Mouse (Mus musculus): ENCODE measurements around the gene Gcm1.
A peak's percentile ranks its signal among the peaks of the same experiment; 100 is the strongest.

Gene Gcm1

DNA sequence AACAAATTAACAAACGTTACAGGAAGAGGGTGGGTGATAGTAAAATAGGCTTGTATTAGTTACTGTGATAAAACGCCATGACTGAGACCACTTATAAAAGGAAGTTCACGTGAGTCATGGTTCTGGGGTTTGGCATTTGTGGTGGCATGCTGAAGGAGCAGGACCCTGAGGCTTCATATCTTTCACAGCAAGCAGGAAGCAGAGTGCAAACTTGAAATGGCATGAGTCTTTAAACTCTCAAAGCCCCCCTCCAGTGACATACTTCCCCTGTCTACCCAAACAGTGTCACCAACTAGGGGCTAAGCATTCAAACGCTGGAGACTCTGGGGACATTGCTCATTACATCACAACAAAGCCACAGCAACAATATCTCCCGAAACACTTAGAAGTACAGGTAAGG lies 49.2 kb downstream of the Gcm1 start:
- no peak for DNase-seq (ENCODE audit: low spot score in 2 of 2)

DNA sequence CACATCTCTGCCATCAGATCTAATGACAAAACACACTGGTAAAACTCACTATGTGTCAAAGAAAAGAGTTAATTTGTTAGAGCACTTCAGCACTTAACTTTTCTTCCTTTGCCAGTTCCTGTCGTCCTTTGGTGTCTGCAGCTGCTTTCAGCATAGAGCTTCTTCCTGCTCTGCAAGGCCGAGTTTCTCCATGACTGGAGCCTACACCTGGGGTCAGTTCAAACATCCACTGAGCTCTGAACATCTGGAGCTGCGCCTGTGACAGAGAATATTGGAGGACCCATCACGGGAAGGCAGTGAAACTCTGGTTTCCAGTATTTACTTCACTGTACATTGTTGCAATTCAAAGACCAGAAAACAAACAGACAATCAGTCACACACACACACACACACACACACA lies 49.7 kb downstream of the Gcm1 start:
- DNase-seq (ENCODE audit: low spot score in 2 of 2) = no peak

DNA sequence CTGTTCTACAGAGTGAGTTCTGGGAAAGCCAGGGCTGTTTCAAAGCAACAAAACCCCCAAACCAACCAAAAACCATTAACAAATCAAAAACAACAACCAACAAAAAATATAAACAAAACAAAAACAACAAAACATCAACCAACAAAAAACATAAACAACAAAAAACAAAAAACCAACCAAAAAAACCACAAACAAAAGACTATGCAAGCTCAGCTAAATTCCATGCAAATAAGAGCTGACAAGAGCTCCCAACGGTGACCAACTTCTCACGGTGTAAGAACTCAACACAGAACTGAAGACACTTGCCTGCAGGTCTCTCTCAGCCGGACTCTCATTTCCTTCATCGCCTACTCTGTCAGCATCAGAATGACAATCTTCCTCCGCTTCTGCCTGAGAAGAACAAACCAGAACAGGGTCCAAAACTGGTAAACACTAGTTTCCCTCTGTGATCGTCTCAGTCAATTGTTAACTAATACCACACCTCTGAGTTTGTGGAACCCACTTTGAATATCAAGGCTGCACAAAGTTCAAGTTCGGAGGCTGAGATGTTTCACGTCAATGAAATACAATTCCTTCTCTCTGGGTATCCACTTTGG lies 52.3 kb downstream of the Gcm1 start:
- DNase-seq (ENCODE audit: low spot score in 2 of 2) = no peak

DNA sequence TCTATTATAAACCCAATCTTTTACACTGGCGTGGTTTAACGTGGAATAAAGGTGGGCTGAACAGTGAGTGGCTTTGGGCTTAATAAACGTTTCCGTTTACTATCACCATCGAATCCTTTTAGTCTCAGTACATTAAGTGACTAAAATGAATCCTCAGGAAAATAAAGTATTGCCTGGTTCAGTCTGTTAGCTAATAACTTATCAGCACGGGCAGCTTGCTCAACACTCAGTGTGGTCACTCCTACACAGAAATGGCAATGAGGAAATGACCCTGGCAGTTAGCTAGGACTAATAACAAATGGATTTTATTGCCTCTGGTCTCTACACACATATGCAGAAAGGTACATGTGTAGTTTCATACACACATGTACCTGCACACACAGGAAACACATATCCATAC lies 53.2 kb downstream of the Gcm1 start:
- no peak for DNase-seq (ENCODE audit: low spot score in 2 of 2)

- DNase-seq (ENCODE audit: low spot score in 2 of 2) = no peak
These were observed 53.8 kb downstream of the Gcm1 start for GRCm38 (mm10) chr9:78105501-78105932.

- DNase-seq (ENCODE audit: low spot score in 2 of 2) = no peak
These were observed 55.1 kb downstream of the Gcm1 start for GRCm38 (mm10) chr9:78106821-78107220.

DNA sequence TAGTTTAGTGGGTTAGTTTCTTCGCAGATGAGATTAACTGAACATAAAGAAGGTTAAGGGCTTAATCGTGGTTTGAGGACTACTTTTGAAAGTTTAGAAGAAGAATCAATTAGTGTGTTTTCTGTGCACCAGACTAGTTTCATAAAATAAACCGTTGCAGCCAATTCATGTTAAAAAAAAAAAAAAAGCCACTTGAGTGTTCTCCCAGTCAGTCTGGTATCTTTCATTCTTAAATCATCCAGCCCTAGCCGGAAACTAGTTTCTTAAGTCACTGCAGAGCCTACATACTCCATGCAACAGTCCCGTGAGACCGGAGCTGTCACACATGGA lies 55.8 kb downstream of the Gcm1 start:
- DNase-seq (ENCODE audit: low spot score in 2 of 2) = no peak

DNA sequence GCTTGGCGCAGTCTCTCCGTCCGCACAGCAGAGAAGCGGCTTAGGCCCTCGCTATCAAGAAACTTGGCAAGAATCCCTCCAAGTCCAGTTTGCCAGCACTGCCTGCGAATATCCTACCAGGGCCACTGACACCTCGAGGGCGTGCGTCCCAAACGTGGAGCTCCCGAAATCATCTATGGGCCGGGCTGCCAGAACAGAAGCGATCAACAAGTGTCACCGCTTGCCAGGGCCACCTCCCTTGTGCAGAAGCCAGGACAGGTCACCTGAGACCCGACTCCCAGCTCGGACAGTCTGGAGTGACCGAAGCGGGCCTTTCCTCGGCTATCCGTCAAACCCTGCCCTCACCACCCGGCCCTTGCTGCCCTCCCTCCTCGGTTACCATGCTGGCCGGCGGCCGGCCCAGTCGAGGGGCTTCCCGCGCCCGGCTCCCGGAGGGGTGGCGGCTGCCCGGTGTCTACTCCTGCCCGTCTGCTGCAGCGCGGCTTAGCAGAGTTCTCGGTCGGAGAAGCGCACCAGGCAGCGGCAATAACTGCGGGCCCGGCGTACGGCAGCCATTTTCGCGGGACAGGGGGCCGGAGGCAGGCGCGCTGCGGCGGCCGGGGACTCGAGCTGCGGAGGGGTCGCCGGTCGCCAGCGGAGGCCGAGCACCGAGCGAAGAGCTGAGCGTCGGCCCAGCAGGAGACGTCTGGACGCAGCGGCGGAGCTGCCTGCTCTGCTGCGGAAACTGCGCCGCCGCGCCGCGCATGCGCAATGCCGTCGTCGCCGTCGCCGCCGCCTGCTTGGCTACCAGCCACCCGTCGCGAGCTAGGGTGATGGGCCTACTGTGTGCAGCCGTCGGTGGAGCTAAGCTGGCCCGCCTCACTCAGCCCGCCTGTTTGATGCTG lies 56.4 kb downstream of the Gcm1 start:
- DNase-seq (ENCODE audit: low spot score in 2 of 2) = peak; percentile 89

GRCm38 (mm10) chr9:78108796-78109239 lies 57.1 kb downstream of the Gcm1 start, which contains the start of the genes Fbxo9 and Ick:
TSS of gene Fbxo9 (minus strand) at chr9:78109065.
TSS of gene Ick (plus strand) at chr9:78109192.
- DNase-seq (ENCODE audit: low spot score in 2 of 2) = peak; percentile 93 to 97

GRCm38 (mm10) chr9:78109656-78110055 lies 57.9 kb downstream of the Gcm1 start:
- no peak for DNase-seq (ENCODE audit: low spot score in 2 of 2)

- DNase-seq (ENCODE audit: low spot score in 2 of 2) = no peak
These were observed 59.7 kb downstream of the Gcm1 start for GRCm38 (mm10) chr9:78111456-78111855.

DNA sequence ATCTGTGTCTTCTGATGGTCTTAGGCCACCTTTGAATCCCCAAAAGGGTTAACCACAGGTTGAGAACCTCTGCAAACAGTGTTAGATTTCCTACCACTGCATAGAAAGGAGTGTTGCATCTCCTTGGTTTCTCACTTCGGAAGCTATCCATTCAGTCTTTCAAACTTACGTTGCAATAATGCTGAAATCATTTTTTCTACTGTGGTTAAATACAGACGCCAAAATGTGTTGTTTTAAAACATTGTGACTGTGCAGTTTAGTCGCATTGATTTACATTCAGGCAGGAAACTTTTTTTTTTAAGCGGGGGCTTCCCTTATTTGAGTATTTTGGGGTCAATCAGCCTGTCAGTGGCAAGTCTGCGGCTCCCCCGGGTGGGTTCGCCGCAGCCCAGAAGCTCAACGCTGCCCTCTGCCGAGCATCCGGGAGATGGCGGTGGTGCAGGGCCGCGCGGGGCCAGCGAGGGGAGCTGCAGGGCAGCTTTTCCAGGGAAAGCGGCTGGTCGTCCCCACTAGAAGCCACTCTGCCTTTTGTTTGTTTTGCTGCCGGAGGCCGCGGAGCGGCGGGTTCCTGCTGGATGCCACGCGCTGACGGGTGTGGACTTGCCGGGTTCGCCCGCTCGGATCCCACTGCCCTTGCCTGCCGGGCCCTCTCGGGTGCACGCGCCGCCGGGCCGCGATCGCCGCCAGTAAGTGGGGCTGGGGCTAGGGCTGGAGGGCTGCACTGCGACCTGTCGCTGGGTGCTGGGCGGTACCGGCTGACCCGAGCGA lies 61.2 kb downstream of the Gcm1 start:
- DNase-seq (ENCODE audit: low spot score in 2 of 2) = peak; percentile 93 to 95

DNA sequence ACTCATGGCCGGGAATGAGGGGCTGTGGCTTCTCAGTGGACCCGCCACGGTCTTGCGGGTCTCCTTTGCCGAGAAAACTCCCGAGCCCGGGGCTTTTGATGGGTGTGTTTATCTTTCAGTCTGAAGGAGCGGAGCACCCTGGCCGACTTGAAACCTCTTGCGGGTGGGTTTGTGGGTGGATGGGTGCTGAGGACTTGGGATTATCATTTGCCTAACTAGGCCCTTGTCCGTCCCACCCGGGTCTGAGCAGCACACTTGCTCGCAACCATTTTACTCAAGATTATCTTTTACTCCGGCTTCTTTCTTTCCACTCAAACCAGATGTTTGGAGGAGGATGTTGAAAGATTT lies 61.8 kb downstream of the Gcm1 start:
- no peak for DNase-seq (ENCODE audit: low spot score in 2 of 2)
